Mouse (Mus musculus): ENCODE measurements at regions not wholly inside any gene's neighbourhood (a gene's known extent, or its start where the extent isn't known, plus 50 kb on each side); places are given as distances from the start of the nearest gene placed in this dataset.

DNA sequence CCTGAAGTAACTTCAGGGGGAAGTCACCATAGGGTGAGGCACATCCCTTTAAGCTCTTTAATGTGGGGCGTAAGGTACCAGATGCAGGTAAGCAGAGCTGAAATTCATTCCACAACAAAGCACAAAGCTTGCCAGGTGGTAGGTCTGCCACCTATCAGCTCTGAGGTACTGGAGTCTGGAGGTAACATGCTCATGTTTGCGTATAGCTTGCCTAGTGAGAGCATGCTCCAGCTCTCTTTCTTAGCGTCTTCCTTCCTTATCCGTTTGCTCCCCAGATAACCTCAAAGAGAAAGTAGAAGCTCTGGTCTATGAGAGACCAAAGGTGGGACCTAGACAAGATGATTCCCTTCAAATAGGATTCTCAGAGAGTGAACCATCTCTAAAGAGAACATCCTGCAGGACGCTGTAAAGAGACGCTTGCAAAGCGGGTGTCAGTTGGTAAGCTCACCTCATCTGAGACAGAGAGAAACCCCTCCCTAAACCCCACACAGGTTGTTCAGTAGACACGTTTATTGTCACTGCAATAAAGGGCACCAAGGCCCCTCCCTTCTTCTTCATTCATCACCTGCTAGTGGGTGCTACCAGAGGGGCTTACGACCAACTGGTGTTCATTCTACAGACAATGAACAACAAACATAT lies 347.4 kb upstream of the 3110018I06Rik start:
- H3K27me3 ChIP-seq (ENCODE audit: control insufficient read depth, insufficient read depth, low read length) = no peaks in the 10 kb centered on the region
- H3K9ac ChIP-seq (ENCODE audit: low read depth, low read length) = no peak overlapping the region
- no peak for ATAC-seq (replicated peaks; ENCODE audit: insufficient number of reproducible peaks, low FRiP score, low TSS enrichment)
- no peaks in the 10 kb centered on the region for H3K9me3 ChIP-seq (replicated peaks; ENCODE audit: control insufficient read depth, low read length)
- no peaks in the 10 kb centered on the region for H3K36me3 ChIP-seq (ENCODE audit: control insufficient read depth, insufficient read depth, low read length)
- no peaks in the 10 kb centered on the region for H3K4me1 ChIP-seq (ENCODE audit: control insufficient read depth, insufficient read depth, low read length)
- no peak overlapping the region for H3K4me3 ChIP-seq (ENCODE audit: low read depth, low read length)
- H3K27ac ChIP-seq (ENCODE audit: low read depth, low read length) = no peak overlapping the region
- WGBS (ENCODE audit: insufficient replicate concordance) = 87% methylated on average over 9 of the region's 9 CpGs
- no peak overlapping the region for H3K4me2 ChIP-seq

DNA sequence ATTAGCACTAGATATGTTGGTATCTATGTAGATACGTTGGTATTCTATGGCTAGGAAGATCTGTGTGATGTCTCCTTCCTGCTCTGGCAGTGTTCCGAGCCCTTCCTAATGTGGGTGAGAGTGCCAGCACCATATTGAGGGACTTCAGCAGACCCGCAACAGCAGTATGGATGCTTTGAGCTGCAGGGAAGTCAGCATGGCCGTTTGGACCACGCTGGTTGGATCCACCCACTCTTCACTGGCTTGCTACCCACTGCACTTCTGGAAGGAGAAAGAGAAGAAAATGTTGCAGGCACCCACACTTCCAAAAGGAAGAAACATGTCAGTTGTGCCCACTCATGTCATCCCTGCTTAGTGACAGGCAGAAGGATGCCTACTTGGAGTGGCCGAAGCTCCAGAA lies 346.2 kb upstream of the 3110018I06Rik start:
- no peak overlapping the region for H3K9ac ChIP-seq (ENCODE audit: low read depth, low read length)
- H3K4me1 ChIP-seq (ENCODE audit: control insufficient read depth, insufficient read depth, low read length) = no peaks in the 10 kb centered on the region
- no peak overlapping the region for H3K4me2 ChIP-seq
- no peak for ATAC-seq (replicated peaks; ENCODE audit: insufficient number of reproducible peaks, low FRiP score, low TSS enrichment)
- no peaks in the 10 kb centered on the region for H3K27me3 ChIP-seq (ENCODE audit: control insufficient read depth, insufficient read depth, low read length)
- H3K9me3 ChIP-seq (replicated peaks; ENCODE audit: control insufficient read depth, low read length) = no peaks in the 10 kb centered on the region
- H3K27ac ChIP-seq (ENCODE audit: low read depth, low read length) = no peak overlapping the region
- H3K4me3 ChIP-seq (ENCODE audit: low read depth, low read length) = no peak overlapping the region
- no peaks in the 10 kb centered on the region for H3K36me3 ChIP-seq (ENCODE audit: control insufficient read depth, insufficient read depth, low read length)
- 78% methylated on average over 6 of the region's 6 CpGs for WGBS (ENCODE audit: insufficient replicate concordance)

GRCm38 (mm10) chr12:107146608-107147121 lies 341.8 kb upstream of the 3110018I06Rik start:
- Histone ChIP-seq H3K27me3 (ENCODE audit: control insufficient read depth, insufficient read depth, low read length) (no peaks in the 10 kb centered on the region), H3K27ac (ENCODE audit: low read depth, low read length) (no peak overlapping the region), H3K4me2 (no peak overlapping the region), H3K4me3 (ENCODE audit: low read depth, low read length) (no peak overlapping the region), H3K9ac (ENCODE audit: low read depth, low read length) (no peak overlapping the region), H3K36me3 (ENCODE audit: control insufficient read depth, insufficient read depth, low read length) (no peaks in the 10 kb centered on the region), H3K9me3 (replicated peaks; ENCODE audit: control insufficient read depth, low read length) (no peaks in the 10 kb centered on the region), H3K4me1 (ENCODE audit: control insufficient read depth, insufficient read depth, low read length) (no peaks in the 10 kb centered on the region)
- ATAC-seq (replicated peaks; ENCODE audit: insufficient number of reproducible peaks, low FRiP score, low TSS enrichment) = no peak
- 63% methylated on average over 5 of the region's 5 CpGs for WGBS (ENCODE audit: insufficient replicate concordance)

- no peak overlapping the region for H3K27ac ChIP-seq (ENCODE audit: low read depth, low read length)
- no peak overlapping the region for H3K4me3 ChIP-seq (ENCODE audit: low read depth, low read length)
- no peak overlapping the region for H3K4me2 ChIP-seq
- 69% methylated on average over 8 of the region's 8 CpGs for WGBS (ENCODE audit: insufficient replicate concordance)
- H3K9me3 ChIP-seq (replicated peaks; ENCODE audit: control insufficient read depth, low read length) = no peaks in the 10 kb centered on the region
- H3K4me1 ChIP-seq (ENCODE audit: control insufficient read depth, insufficient read depth, low read length) = no peaks in the 10 kb centered on the region
- no peaks in the 10 kb centered on the region for H3K27me3 ChIP-seq (ENCODE audit: control insufficient read depth, insufficient read depth, low read length)
- no peaks in the 10 kb centered on the region for H3K36me3 ChIP-seq (ENCODE audit: control insufficient read depth, insufficient read depth, low read length)
- ATAC-seq (replicated peaks; ENCODE audit: insufficient number of reproducible peaks, low FRiP score, low TSS enrichment) = no peak
- H3K9ac ChIP-seq (ENCODE audit: low read depth, low read length) = no peak overlapping the region
These were observed 340.0 kb upstream of the 3110018I06Rik start for GRCm38 (mm10) chr12:107148451-107148850.

DNA sequence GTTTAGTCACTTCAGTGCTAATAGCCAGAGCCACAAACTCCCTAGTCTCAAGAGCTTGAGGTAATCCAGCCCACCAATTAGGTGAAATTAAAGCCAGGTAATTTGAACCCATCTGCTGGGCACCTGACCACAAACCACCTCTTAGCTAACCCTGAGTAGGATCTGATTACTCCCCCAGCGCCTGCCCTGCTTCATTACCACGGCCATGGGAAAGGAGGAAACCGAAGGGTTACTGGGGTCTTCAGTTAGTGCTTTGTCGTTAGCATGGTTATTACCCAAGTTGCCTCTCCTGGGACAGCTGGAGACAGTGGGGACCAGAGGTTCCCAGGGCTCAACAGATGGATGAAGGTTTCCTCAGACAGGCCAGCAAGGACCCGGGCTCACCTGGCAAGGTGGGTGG lies 337.3 kb upstream of the 3110018I06Rik start:
- H3K9ac ChIP-seq (ENCODE audit: low read depth, low read length) = no peak overlapping the region
- no peak for ATAC-seq (replicated peaks; ENCODE audit: insufficient number of reproducible peaks, low FRiP score, low TSS enrichment)
- no peak overlapping the region for H3K4me3 ChIP-seq (ENCODE audit: low read depth, low read length)
- H3K4me1 ChIP-seq (ENCODE audit: control insufficient read depth, insufficient read depth, low read length) = no peaks in the 10 kb centered on the region
- no peaks in the 10 kb centered on the region for H3K9me3 ChIP-seq (replicated peaks; ENCODE audit: control insufficient read depth, low read length)
- no peak overlapping the region for H3K4me2 ChIP-seq
- WGBS (ENCODE audit: insufficient replicate concordance) = 57% methylated on average over 5 of the region's 5 CpGs
- H3K36me3 ChIP-seq (ENCODE audit: control insufficient read depth, insufficient read depth, low read length) = no peaks in the 10 kb centered on the region
- no peak overlapping the region for H3K27ac ChIP-seq (ENCODE audit: low read depth, low read length)
- H3K27me3 ChIP-seq (ENCODE audit: control insufficient read depth, insufficient read depth, low read length) = no peaks in the 10 kb centered on the region

- no peak overlapping the region for H3K4me3 ChIP-seq (ENCODE audit: low read depth, low read length)
- 86% methylated on average over 2 of the region's 2 CpGs for WGBS (ENCODE audit: insufficient replicate concordance)
- no peak overlapping the region for H3K9ac ChIP-seq (ENCODE audit: low read depth, low read length)
- H3K4me2 ChIP-seq = no peak overlapping the region
- H3K36me3 ChIP-seq (ENCODE audit: control insufficient read depth, insufficient read depth, low read length) = no peaks in the 10 kb centered on the region
- no peaks in the 10 kb centered on the region for H3K9me3 ChIP-seq (replicated peaks; ENCODE audit: control insufficient read depth, low read length)
- no peaks in the 10 kb centered on the region for H3K4me1 ChIP-seq (ENCODE audit: control insufficient read depth, insufficient read depth, low read length)
- H3K27ac ChIP-seq (ENCODE audit: low read depth, low read length) = no peak overlapping the region
- ATAC-seq (replicated peaks; ENCODE audit: insufficient number of reproducible peaks, low FRiP score, low TSS enrichment) = no peak
- H3K27me3 ChIP-seq (ENCODE audit: control insufficient read depth, insufficient read depth, low read length) = no peaks in the 10 kb centered on the region; the same call in none of the 2 replicates
These were observed 333.8 kb upstream of the 3110018I06Rik start for GRCm38 (mm10) chr12:107154668-107155067.

GRCm38 (mm10) chr12:107156791-107157428 lies 331.5 kb upstream of the 3110018I06Rik start:
- Histone ChIP-seq H3K9ac (ENCODE audit: low read depth, low read length) (no peak overlapping the region), H3K27me3 (ENCODE audit: control insufficient read depth, insufficient read depth, low read length) (no peaks in the 10 kb centered on the region; the same call in none of the 2 replicates), H3K4me3 (ENCODE audit: low read depth, low read length) (no peak overlapping the region), H3K36me3 (ENCODE audit: control insufficient read depth, insufficient read depth, low read length) (no peaks in the 10 kb centered on the region), H3K4me2 (no peak overlapping the region), H3K27ac (ENCODE audit: low read depth, low read length) (no peak overlapping the region), H3K9me3 (replicated peaks; ENCODE audit: control insufficient read depth, low read length) (no peaks in the 10 kb centered on the region), H3K4me1 (ENCODE audit: control insufficient read depth, insufficient read depth, low read length) (no peaks in the 10 kb centered on the region; the same call in 1 of the 2 replicates)
- WGBS (ENCODE audit: insufficient replicate concordance) = 68% methylated on average over 8 of the region's 8 CpGs
- no peak for ATAC-seq (replicated peaks; ENCODE audit: insufficient number of reproducible peaks, low FRiP score, low TSS enrichment)

GRCm38 (mm10) chr12:107159126-107159525 lies 329.3 kb upstream of the 3110018I06Rik start:
- WGBS (ENCODE audit: insufficient replicate concordance) = 54% methylated on average over 5 of the region's 5 CpGs
- Histone ChIP-seq H3K27me3 (ENCODE audit: control insufficient read depth, insufficient read depth, low read length) (no peaks in the 10 kb centered on the region; the same call in none of the 2 replicates), H3K4me3 (ENCODE audit: low read depth, low read length) (no peak overlapping the region), H3K9me3 (replicated peaks; ENCODE audit: control insufficient read depth, low read length) (no peaks in the 10 kb centered on the region), H3K9ac (ENCODE audit: low read depth, low read length) (no peak overlapping the region), H3K4me2 (no peak overlapping the region), H3K4me1 (ENCODE audit: control insufficient read depth, insufficient read depth, low read length) (no peaks in the 10 kb centered on the region; the same call in 1 of the 2 replicates), H3K36me3 (ENCODE audit: control insufficient read depth, insufficient read depth, low read length) (no peaks in the 10 kb centered on the region), H3K27ac (ENCODE audit: low read depth, low read length) (no peak overlapping the region)
- no peak for ATAC-seq (replicated peaks; ENCODE audit: insufficient number of reproducible peaks, low FRiP score, low TSS enrichment)
